Mouse (Mus musculus): ENCODE results near the gene Pdzk1. TPM values are rescaled to one million over a fixed set of nuclear protein-coding genes. Genes with fewer than 3 reads are reported as not detected.

Pdzk1 gene
- total RNA-seq, 2 experiments from 2014 or later = 0.18 TPM; not detected in 1

DNA sequence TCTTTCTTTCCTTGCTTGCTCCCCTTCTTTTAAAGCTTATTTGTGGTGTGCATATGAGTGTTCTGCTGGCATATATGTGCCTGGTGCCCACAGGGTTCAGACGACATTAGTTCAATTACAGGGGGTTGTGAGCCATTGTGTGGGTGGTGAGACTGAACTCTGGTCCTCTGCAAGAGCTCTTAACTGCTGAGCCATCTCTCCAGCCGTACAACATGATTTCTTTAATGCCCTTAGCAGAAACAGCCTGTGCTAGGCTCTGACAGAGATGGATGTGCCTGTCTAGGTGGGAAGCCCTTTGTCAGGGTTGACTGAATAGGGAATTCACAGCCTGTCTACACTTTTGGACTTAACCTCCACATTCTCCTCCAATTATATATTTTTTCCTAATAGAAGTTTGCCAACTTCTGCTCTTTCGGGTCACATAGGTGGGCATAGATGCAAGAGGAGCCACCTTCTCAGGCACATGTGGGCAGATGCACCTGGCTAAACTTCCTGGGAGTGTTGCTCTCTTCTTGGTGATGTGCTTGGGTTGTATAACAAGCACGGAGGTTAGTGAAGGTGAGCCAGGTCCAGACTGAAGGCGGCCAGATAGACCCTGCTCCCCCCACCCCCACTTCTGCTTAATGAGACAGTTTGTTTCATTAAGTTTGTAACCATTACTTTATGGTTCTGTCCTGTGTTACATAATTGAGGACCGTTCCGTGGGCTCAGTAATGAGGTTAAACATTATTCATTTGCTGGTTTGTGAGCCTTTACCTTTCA, 5.7 kb downstream of the Pdzk1 start:
- no peak for DNase-seq (ENCODE audit: low spot score)

DNA sequence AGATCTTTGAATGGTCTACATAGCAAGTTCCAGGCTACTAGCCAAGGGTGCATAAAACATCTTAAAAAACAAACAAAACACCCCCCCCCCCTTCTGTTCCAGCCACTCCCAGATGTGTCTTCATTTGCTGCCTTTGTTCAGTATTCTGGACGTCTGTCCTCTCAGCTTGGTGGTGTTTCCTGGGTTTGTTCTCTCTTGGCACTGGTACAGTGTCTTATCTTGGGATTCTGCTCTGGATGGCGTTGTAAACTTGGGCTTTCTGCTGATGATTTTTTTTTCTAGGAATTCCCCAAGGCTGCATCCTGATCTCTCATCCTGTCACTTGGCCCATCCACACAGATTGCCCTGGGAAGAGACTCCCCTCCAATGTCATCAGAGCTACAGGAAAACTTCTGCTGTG, 7.3 kb downstream of the Pdzk1 start:
- DNase-seq (ENCODE audit: low spot score) = no peak

DNA sequence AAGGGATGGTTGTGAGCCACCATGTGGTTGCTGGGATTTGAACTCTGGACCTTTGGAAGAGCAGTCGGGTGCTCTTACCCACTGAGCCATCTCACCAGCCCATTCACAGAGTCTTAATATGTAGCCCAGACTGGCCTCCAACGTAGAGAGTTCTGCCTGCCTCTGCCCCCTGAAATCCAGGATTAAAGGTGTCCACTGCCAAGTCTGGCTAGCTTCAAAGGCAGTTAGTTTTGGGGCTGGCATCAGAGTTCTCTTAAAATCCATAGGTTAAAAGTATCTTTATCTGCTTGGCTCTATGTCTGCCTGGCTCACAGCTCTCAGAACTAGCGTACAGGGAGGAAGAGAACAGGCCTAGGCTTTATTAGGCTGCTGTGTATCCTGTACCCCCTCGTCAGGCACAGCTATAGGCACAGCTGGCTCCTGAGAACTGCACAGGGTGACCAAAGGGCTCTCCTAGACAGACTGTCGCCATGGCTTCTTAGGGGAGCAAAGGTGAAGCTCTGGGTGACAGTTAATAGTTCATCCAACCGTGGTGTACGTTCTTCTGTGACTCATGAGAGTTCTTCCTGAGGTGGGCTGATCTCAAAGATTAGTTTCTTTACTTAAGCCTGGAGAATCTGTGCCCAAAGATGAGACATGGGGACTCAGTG, 10.0 kb downstream of the Pdzk1 start:
- DNase-seq (ENCODE audit: low spot score) = no peak

DNA sequence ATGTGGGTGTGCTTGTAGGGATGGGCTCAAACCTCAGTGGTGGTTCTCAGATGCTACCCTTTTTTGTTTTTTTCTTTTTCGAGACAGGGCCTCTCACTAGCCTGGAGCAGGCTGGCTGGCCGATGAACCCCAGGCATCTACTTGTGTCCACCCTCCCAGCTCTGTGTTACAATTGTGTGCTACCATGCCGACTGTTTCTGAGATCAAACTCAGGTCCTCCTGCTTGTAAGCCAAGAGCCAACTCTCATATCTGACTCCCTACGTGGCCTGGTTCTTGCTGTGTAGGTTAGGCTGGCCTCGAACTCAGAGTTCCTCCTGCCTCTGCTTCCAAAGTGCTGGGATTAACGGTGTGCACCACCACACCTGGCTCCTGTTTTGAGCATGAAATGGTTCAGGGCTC, 16.1 kb downstream of the Pdzk1 start:
- DNase-seq (ENCODE audit: low spot score) = no peak

DNA sequence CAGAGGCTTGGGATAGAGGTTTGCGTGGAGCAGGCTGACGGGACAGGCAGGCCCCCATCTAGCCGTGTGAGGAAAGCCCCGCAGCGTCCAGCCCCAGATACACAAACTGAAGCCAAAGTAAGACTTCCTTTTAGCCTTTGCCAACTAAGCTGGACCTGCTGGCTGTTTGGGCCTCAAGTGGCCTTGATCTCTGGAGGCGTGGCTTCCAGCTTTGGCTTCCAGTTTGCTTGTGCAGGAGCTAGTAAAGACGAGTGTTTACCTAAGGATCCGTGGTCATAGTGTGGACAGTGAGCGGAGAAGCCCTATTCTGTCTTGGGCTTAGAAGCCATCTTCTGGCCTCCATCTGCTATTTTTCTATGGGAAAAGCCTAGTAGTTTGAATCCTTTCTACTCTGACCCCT, 16.7 kb downstream of the Pdzk1 start:
- no peak for DNase-seq (ENCODE audit: low spot score)

DNA sequence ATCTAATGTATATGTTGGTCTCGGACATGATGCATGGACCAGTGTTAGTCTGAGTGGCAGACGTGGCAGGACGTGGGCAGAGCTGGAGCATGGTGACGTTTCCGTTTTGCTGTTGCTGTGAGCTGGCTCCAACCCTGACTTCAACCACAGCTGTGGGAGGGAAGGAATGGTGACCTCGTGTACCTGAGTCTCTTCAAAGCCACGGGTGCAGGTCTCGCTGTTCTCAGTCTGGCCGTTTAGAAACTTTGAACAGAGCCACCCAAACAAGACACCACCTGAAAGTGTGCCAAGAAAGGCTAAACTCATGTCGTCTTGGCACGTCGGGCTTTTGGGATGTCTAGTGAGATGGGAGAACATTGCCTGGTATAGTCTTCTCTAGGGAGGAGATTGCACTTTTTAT, 17.9 kb downstream of the Pdzk1 start:
- no peak for DNase-seq (ENCODE audit: low spot score)

DNA sequence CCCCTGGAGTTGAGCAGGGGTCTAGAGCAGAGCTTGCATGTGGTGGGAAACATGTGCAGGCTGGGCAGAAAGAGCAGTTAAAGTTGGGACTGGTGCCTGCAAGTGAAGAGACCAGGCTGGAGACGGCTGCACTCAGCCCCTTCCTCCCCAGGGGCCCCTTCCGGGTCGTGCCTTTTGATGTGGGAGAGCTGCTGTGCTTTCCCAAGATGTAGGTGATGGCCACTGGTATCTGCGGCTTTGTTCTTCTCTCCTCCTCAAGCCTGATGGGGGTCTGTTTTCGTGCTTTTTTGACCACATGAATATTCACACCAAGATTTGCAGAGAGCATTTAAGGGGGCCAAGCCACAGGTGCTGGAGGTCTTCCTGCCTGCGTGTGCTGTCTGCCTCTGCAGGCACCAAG, 18.6 kb downstream of the Pdzk1 start:
- DNase-seq (ENCODE audit: low spot score) = no peak

DNA sequence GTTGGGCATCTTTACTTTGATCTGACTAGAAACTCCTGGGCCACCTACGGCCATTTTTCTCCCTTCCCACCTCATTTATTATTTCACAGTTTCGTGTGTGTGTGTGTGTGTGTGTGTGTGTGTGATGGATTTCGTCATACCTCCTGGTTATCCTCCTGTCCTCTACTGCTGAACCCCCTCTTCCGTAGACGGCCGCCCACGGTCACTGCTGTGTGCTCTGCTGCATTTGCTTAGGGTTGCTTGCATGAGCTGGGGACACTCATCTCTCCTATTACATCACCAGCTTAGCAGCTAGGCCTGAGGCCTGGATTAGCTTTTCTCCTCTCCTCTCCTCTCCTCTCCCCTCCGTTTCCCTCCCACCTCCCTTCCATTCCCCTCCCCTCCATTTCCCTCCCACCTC, 19.4 kb downstream of the Pdzk1 start:
- no peak for DNase-seq (ENCODE audit: low spot score)

DNA sequence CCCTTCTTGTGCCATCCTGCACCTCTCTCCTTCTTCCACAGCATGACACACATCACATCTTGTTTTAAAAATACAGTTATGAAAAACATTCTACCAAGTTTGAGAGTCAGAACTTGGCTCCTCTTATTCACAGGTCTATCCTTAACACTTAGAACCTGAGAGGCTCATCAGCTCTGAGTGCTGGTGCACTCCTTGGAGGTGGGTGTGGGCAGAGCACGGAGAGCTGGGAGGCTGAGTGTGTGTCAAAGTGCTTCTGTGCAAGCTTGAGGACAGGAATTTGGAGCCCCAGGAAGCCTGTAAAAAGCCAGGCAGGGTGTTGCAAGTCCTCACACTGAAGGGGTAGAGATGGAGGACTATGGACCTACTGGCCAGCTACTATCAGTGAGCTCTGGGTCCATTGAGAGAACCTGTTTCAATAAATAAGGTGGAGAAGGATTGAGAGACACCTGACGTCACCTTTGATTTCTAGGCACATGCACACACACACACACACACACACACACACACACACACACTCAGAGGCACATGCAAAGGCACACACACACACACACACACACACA, 20.2 kb downstream of the Pdzk1 start:
- DNase-seq (ENCODE audit: low spot score) = no peak

DNA sequence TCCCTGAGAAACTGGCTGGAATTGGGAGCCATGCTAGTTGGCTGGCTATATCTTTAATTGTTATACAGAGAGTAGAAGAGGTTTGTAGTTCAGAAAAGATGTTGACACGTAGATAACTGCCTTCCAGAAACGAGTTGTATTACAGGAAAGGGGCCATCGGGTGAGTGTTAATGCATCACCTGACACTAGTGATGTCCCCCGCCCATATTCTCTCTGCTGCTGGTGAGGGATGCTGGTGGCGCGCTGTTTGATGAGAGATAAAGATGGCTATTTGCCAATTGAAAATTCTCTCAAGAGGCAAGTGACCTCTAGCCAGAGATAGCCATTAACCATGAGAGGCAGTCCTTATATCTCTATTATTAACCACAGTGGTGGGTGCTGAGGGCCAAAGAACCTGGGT, 23.5 kb downstream of the Pdzk1 start:
- no peak for DNase-seq (ENCODE audit: low spot score)

DNA sequence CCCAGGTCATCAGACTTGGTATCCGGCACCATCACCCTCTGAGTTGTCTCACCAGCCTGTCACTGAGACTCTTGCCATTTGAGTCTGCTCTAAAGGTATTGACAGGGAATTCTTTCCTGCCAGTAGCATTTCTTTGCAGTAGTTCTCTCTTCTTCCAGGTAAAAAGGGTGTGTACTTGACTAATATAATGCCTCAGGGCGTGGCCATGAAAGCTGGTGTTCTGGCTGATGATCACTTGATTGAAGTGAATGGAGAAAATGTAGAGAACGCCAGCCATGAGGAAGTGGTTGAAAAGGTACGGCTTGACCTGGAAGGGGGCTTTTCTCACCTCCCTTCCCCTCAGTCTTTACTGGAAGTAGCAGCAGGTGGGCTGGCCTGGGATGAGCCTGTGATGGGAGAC, 25.3 kb downstream of the Pdzk1 start:
- no peak for DNase-seq (ENCODE audit: low spot score)

DNA sequence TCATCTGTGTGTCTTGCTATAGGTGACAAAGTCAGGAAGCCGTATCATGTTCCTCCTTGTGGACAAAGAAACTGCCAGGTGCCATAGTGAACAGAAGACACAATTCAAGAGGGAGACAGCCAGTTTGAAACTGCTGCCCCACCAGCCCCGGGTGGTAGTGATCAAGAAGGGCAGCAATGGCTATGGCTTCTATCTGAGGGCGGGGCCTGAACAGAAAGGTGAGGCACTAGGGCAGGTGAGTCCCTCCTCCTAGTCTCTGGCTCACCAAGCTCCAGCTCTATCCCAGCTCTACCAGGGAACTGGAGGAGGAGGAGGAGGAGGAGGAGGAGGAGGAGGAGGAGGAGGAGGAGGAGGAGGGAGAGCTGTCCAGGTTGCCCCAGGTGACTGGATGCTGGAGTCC, 26.7 kb downstream of the Pdzk1 start:
- no peak for DNase-seq (ENCODE audit: low spot score)

DNA sequence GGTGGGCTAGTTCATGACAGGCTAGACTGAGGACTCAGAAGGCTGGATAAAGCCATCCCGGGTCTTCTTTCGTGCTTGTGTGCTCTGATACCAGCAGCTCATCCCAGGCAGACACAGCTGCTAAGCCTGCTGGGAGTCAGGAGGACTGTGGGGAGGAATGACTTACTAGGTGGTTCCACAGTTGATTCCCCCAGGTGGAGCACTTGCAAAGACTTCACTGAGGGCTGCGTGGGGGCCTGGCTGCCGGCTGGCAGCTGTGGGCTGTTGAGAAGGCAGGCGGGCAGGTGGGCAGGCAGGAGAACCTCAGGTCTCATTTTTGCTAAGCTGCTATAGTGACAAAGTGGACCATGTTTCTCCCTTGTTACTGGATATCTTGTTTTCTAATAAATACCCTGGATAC, 31.4 kb downstream of the Pdzk1 start:
- DNase-seq (ENCODE audit: low spot score) = no peak

DNA sequence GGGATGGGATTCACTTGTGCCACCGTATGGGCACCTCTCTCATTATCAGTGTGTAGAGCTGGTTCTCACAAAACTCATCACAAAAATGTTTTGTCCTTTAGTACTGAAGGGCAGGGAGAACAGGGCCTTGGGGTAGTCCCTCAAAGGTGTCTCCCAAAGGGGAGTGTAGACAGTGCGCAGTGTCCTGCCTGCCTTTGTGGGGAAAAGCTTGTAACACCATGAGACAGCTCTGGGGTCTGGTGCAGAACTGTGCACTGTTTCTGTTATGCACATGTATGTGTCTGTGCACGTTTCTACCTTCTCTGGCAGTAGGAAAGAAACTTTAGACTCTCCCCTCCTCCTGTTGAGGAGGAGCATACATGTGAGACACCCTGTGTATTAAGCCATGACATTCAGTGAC, 38.8 kb downstream of the Pdzk1 start:
- DNase-seq (ENCODE audit: low spot score) = no peak

DNA sequence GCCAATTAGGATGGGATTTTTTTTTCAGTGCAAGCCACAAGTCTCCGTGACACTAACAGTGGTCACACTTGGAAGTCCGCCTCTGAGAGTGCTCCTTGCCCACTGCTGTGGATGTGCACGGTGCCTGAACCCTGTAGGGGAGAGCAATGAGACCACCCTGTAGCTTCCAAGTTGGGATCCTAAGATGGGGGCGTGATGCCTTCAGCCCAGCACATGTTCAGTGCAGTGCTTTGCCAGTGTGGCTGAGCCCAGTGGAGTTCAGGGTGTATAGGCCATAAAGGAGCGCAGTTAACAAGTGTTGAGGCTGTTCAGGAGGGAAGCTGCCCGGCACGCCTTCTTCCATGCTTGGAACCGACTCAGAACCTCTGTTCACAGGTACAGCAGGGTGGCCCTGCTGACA, 39.5 kb downstream of the Pdzk1 start:
- DNase-seq (ENCODE audit: low spot score) = no peak

DNA sequence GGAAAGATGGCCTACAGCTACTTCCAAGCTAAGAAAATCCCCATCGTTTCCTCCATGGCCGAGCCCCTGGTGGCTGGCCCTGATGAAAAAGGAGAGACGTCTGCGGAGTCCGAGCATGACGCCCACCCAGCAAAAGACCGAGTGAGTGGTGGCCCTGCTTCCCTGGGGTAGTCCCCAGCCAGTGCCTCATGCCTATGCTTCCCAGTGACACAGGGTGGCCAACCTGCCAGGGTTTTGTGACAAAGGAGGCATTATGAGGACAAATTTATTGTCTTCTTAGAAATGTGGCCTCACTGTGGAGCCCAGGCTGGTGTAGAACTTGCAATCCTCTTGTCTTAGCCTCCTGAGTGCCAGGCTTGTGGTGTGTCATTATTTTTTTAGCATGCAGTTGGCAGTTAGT, 40.0 kb downstream of the Pdzk1 start:
- DNase-seq (ENCODE audit: low spot score) = no peak

DNA sequence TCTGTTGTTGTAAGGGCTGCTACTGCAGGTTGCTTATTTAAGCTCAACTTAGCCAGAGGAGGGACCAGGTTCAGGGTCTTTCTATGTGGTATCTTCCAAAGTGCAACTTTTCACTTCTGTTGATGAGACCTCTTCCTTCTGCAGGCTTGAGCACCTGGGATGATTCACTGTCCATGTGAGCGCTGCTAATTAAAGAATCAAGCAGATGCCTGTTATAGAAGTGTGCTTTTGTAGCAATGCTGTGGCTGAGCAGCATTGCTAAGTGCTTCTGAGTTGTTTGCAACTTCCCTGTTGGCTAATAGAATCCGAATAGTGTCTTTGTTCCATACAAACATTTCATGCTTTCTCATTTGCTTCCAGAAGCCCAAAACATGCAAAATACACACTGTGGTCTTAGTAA, 41.2 kb downstream of the Pdzk1 start:
- no peak for DNase-seq (ENCODE audit: low spot score)

DNA sequence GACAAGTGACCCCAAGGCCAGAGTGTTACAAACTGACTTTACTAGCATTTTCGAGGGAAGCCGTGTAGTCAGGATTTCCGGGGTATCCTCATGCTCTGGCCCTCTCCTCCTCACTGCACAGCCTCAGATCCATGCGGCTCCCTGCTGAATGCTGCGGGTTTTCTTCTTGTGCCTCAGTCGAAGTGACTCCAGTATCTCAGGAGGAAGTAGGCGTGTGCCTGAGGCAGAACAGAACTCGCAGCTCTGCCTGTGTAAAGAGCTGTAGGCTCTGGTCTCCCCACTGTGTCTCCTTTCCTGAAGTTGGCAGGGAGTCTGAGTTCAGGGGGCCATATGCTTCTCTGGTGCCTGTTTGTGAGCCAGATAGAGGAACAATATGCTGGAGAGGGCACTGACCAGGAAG, 42.0 kb downstream of the Pdzk1 start:
- DNase-seq (ENCODE audit: low spot score) = no peak

DNA sequence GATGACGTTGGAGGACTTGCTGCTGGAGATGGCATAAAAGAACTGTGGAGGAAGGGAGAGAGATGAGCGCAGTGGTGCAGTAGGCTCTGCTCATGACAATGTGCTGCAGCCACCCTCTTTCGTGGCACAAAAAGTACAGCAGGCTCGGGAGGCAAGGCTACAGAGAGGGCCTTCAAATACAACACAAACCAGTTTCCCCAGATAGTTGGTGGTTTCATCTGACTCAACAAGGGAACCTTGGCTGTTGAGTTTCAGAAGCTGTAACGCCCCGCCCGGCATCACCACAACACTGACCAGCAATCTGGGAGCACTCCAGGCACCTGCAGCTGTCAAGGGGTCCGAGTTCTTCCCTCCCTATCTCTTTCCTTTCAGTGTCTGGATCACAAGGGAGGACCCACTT, 43.4 kb downstream of the Pdzk1 start:
- DNase-seq (ENCODE audit: low spot score) = no peak

DNA sequence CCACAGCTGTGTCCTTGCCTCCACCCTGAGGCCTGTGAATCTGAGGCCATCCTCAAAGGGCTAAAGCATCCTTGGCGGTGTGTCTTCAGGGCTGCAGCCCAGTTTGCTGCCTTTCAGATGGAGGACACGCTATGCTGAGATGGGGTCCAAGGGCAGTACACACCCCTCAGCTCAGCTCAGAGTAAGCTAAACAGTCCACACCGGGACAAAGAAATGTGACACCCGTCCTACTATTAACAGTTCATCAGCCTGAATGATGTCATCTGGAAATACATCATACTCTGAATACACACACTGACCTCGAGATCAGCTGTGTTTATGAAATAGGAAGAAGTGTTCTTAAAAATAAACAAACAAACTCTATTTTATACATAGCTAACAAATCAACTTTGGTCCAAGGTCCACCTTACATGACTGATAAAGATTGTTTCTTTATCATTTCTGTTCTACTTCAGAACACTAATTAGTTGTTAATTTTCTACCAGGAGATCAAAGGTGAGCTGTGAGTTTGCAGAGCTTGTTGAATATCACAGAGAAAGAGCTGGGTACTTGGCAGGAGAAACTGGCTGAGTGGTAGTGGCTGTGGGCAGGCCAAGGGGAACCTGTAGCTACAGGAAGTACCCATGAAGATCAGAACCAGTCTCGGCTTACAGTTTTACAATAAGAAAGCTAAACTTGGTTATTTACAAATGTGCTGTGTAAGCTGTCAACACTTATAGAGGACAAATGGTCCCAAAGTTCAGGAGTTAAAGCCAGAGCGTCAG, 45.9 kb downstream of the Pdzk1 start:
- no peak for DNase-seq (ENCODE audit: low spot score)

DNA sequence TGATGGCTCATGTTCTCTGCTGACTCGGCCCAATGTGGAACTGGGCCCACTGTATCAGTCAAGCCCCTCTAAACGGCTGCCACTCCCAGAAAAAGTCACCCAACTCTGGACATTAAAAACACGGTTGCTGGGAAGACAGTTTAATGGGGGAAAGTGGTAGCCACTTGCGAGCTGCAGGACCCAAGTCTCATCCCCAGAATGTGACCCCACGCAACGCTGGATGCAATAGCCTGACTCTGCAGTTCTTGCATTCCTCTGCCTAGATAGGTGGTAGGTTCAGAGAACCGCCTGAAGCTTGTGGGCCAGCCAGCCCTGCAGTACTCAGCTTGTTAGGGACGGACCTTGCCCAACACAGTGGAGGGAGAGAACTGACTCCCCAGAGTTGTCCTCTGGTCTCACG, 50.5 kb downstream of the Pdzk1 start:
- DNase-seq (ENCODE audit: low spot score) = no peak

DNA sequence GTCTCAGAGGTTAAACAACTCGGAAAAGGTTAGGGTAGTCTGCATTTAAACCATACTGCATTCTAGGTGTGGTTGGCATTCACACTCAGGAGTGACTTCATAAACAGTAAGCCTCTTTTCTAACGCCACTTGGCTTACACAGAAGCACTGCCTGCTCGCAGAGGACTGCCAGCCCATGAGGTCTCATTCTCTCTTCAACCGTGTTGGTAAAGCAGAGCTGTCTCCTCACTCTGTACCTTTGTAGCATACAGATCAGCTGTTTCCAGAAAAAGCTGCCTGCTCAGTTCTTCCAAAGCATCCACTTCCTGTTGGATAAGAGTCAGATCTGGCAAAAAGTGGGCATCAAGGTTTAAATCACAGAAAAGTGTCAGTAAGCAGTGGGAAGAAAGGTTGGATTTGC, 51.3 kb downstream of the Pdzk1 start:
- DNase-seq (ENCODE audit: low spot score) = no peak

DNA sequence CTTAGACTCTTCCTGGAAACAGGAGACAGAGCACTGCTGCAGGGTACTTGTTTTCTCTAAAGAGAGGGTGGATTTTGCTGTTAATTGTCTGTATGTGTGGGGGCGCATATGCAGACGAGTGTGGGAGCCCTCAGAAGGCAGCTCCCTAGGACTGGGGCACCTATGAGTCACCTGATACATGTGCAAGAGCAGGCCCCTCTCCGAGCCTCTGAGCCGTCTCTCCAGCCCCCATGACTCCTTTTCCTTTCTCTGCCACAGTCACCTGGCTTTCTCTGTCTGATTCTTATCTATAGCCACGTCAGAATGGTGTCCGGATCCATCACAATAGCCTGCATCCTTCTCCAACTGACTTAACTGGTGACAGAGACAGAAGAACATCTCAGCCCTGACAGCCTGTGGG, 52.5 kb downstream of the Pdzk1 start:
- DNase-seq (ENCODE audit: low spot score) = no peak

Measured in gastrocnemius, adult 18-20 months (tissue).